Mouse (Mus musculus): Measurements from ENCODE around the gene Camk2d.

DNA sequence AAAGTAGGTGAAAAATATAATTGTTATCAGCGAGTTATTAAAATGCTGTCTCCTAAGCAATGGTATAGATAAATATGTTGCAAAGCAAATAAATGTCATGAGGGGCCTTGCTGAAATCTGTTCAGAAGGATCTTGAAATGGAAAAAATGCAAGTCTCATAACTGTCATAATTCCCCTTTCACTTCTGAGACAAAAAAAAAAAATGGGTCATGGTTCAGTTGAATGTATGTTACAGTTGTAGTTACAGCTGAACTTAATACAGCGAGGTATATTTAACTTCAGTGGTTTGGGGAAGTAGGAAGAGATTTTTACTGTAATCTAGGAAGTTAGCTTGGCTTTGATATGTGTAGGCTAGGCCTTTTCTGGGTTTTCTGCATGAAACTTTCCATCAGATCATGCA is 3.2 kb downstream of the Camk2d start:
- TF ChIP-seq CTCF (IDR thresholded peaks at IDR 0.05 in 2 of 3, conservative IDR thresholded peaks at IDR 0.05 in 1 of 3; ENCODE audit: control insufficient read depth in 1 of 3, insufficient read depth in 1 of 3, low read depth in 2 of 3, low read length in 3 of 3, poor library complexity in 1 of 3, severe bottlenecking in 1 of 3) (no peak), NRF1 (IDR thresholded peaks at IDR 0.05; ENCODE audit: insufficient read depth, low read depth, low read length, poor library complexity, severe bottlenecking) (no peak), POLR2A (IDR thresholded peaks at IDR 0.05; ENCODE audit: control insufficient read depth in 1 of 2, insufficient read depth in 1 of 2, low read depth in 1 of 2, low read length in 2 of 2, poor library complexity in 1 of 2) (no peak), EP300 (IDR thresholded peaks at IDR 0.05; ENCODE audit: low read depth in 1 of 2, low read length in 2 of 2) (no peak), POLR2AphosphoS5 (IDR thresholded peaks at IDR 0.05; ENCODE audit: borderline replicate concordance, low read depth, low read length) (no peak), USF1 (IDR thresholded peaks at IDR 0.05; ENCODE audit: low read depth, low read length) (no peak), CHD2 (IDR thresholded peaks at IDR 0.05; ENCODE audit: low read length) (no peak), GABPA (IDR thresholded peaks at IDR 0.05; ENCODE audit: low read depth, low read length) (no peak), MEF2A (IDR thresholded peaks at IDR 0.05; ENCODE audit: extremely low read depth, insufficient replicate concordance, low read depth, low read length, poor library complexity, severe bottlenecking) (no peak), MAZ (IDR thresholded peaks at IDR 0.05; ENCODE audit: low read depth, low read length) (no peak), ZNF384 (IDR thresholded peaks at IDR 0.05; ENCODE audit: low read depth, low read length) (no peak)

Measured in MEL (cell line).